Mouse (Mus musculus) activated CD4-positive, CD25-positive, alpha-beta regulatory T cell, adult 4 months (primary cell): ENCODE results near the gene Slc9a9. TPM values are rescaled to one million over a fixed set of nuclear protein-coding genes. Genes with fewer than 3 reads are reported as not detected.

ENCODE experiments used
- ATAC-seq: one replicate; pipeline ENCODE4 v1.8.0; 2017
- polyA plus RNA-seq, 2 experiments: library from polyadenylated mRNA; unstranded; fragments of 100-300 nt; shearing (Covaris generic); gene quantifications; one replicate each; pipeline ENCODE4 v1.2.1; 2017

Gene Slc9a9
- polyA plus RNA-seq, 2 experiments from 2014 or later: 36.7 to 43.0 TPM

DNA sequence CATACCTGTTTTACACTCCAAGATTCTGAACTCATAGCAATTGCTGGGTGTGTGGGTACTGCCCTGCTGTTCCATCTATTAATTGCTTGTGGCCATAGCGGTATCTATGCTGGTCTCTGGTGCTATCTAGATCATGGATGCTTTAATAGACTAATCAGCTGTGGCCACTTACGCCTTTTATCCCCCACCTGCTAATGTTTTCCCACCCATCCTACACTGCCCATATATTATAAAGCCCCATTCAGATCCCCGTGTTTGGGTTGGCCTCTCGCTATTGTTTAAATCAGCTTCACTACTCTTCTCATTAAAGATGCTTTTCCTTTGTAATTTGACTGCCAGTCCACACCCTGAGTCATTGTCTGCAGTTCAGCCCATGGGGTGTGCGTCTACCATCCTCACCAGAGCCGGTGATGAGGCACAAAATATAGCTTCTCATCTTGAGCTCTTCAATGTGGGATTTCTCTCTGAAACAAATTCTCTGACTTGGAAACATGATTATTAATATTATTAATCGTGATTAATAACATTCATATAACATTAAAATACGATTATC is 168.8 kb downstream of the Slc9a9 start:
- ATAC-seq: no peak

- no peak for ATAC-seq
These were observed 169.5 kb downstream of the Slc9a9 start for GRCm38 (mm10) chr9:94839204-94839603.

DNA sequence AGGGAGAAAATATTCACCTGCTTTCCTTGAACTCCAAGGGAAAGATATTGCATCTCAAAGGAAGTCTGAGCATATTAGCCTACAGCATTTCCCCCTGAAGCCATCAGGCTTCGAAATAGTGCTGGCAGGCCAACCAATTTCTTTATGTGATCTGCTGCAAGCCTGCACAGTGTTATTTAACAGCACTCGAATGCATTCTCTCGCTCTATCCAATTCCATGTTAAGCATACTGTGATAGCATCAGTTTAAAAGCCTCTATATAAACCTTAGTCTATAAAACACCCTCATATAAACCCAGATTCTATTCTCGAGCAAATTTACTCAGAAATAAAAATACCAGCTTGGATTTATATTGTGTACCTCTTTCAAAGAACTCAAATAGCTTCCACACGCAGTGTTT is 170.7 kb downstream of the Slc9a9 start:
- ATAC-seq: no peak

DNA sequence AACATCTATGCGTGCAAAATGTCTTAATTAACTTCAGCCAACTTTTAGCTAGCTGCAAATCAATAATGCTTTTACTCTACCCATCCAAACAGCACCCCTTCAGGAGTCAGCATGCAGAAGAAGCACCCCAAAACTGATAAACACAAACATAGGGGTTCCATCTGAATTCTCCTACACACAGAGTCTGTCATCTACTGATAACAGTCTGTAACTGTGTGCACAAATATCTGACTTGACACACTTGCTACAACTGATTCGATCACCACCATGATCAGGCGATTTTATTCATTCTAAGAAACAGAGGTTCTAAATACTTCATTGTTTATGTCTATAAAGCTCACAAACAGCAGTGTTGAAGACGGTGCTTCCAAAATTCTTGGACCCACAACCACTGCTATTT is 171.3 kb downstream of the Slc9a9 start:
- ATAC-seq: no peak

DNA sequence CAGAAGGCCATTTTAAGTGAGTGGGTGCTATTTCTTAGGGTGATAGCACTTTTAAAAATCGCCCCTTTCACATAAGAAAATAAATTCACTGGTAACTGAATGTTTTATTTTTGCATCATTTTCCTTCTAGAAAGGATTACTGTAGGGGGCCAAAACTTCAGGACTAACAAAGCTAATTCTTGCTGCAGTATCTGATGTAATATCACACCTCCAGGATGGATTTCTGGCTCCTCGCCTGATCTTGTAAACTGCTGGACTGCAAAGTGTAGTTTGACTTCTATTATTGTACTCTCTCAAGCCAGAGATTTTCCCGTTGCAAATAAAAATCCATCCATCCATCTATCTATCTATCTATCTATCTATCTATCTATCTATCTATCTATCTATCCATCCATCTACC is 174.5 kb downstream of the Slc9a9 start:
- no peak for ATAC-seq

- ATAC-seq: no peak
These were observed 177.9 kb downstream of the Slc9a9 start for GRCm38 (mm10) chr9:94847624-94848023.

DNA sequence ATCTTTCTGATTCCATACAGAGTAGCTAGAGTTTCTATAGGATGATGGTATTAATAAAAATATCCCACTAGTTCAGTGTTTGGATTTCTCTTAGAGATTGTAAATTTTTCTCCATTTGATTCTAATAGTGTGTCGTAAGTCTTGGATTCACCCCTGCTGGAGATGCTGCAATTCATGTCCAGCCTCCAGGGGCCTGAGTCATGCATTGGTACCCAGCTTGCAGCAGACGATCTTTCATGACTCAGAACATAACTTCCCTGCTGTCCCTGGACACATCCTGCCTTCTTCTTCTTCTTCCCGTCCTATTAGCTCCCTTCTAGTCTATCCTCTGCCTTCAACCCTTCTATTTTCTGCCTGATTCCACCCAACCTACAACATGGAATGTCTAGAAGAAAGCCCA is 181.8 kb downstream of the Slc9a9 start:
- no peak for ATAC-seq

DNA sequence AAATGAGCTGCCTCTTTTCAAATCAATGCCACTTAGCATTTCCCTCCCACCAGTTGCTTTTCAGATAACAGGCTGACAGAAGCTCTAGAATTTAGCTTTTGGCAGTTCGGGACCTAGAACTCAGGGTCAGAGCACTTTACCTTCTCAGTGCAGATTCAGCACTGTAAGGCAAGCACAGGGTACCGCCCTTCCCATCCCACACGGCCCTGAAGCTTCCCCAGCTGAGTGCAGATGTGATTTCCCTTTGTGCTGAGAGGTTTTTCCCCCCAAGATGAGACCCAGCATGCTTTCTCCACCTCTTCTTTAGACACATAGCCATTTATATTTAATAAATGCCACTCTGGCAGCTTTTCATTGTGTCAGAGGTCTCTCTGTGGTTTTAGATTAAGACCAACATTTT is 186.4 kb downstream of the Slc9a9 start:
- ATAC-seq: no peak

GRCm38 (mm10) chr9:94868557-94868956 is 198.8 kb downstream of the Slc9a9 start:
- no peak for ATAC-seq

DNA sequence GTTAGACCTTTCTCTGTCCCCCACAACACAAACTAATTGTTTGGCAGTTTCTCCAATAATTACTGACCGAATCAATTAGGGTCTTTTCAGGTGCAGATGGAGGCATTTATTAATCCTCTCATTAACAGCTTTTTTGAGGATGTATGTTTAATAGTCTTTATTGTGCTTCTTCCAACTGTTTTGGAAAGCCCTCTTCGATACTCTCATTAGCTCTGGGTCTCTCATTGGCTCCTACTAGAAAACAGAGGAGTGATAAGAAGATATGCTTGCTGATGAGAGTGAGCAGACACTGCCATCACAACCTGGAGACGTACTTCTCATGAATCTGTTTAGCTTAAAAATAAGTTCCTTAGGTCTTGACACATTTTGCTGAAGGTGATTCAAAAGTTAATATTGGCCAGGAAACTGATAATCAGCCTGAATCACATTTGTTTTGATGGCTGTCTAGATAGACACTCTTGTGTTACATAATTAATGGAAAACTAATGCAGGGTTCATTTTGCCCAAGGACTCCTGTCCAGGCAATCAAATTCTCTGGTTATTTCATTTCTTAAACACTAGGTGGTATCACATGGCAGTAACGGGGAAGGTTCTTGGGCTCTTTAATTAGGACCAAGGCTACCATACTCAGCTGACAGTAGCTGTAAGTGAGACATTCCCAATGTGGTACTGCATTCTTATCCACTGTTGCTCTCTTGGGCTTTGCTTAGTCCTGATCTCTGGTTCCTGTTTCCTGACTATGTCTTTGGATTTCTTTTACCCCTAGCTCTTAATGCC is 199.5 kb downstream of the Slc9a9 start:
- no peak for ATAC-seq

- no peak for ATAC-seq
These were observed 212.8 kb downstream of the Slc9a9 start for GRCm38 (mm10) chr9:94882517-94882916.

DNA sequence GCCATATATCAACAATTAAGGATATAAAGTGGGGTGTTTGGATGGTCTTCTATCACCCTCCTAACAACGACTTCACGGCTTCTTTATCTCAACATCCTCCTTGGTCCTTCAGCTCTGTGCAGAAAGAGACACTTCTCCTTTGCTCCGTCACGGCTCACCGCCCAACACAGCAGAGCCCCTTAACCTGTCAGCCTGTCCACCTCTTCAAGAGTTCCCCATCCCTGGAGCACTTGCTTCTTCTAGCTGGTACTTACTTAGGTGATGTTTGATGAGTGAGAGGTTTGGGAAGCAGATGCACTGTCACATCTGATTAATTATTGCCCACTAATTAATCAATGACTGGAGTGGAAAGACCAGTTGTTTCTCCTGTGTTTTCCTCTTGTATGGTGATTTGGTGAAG is 213.7 kb downstream of the Slc9a9 start:
- ATAC-seq: no peak

DNA sequence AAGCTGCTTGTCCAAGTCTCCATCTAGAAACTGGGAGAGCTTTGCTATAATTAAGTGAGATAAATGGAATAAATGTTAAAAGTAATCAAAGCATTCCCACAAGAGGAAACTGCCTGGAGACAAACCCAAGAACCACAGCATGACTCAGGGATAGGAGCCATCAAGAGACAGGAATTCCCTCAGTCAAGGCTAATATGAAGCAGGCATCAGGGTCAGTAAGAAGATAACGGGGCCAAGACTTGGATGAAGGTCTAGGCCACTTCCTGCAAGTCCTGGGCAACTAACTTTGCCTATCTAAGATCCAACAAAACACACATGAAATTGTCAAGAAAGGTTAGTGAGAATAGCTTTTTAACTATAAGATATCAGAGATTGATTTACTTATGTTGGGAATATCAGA is 215.4 kb downstream of the Slc9a9 start:
- no peak for ATAC-seq

DNA sequence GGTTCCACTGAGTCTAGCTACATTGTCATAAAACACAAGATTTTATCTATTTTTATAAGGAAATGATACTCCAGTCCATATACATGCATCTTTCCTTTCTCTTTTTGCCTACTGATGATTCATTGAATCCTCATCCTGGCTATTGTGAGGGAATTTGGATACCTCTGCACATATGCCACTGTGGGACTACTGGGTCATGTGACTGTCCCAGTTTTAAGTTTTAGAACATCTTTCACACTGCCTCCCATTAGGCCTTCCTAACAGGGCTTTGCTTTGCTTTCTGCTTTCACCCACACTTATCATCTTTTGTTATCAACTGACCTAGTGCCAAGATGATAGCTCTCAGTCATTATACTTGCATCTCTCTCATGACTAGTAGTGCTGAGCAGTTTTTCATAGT is 219.9 kb downstream of the Slc9a9 start:
- ATAC-seq: no peak

GRCm38 (mm10) chr9:94895882-94896281 is 226.2 kb downstream of the Slc9a9 start:
- ATAC-seq: peak; percentile 32

DNA sequence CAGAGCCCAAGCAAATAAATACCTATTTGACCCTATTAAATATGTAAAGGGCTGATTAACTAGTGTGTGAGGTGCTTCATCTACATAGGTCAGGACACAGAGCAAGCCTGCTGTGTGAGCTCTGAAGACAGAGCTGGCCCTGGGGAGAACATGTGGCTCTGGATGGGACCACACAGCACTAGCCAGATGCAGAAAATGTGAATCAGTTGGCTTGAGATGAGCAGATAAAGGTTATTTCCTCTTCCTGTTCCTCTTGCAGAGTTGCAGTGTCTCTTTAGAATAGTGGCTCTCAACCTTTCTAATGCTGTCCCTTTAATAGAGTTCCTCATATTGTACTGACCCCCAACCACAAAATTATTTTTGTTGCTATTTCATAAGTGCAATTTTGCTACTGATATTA is 234.5 kb downstream of the Slc9a9 start:
- no peak for ATAC-seq

DNA sequence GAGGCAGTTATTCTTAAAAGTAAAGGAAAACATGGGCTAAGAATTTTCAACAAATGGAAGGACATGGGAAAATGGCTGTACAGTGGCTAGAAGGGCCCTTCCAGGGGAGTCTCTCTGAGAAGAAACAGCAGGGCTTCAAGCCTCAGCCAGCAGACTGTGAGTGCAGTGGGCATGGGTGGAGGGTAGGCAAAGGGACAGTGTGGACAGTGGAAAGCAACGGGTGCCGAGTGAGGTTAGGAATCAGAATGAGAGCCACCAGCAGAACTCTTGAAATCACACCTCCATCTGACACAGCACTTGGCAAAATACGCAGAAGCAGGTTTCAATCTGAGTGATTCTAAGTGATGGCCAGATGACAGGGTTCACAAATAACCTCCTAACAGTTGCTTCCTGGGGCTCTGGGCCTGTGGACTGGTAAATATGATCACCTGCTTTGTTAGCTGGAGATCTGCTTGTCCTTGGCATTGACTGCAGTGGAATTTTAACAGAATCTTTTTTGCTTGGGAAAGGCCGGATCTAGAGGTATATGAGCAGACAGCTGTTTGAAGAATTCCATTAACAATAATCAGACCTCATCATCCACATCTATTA is 237.4 kb downstream of the Slc9a9 start:
- ATAC-seq: no peak

DNA sequence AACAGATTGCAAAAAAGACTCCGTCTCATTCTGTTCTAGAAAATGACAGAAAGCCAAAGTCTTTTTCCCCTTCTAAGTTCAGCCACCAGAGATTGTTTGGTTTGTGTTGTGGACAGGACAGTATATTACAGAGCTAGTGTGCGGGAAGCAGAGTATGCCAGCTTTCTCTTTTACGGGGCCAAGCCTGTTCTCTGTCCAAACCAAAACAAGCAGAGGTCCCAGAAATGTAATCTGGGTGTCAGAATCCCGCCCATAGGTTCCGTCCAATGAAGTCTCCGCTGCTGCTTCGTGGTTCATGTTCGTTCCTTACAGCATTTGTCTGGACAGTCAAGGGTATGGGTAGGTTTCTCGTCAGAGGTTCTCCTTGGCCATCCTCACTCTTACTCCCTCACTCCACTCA is 242.4 kb downstream of the Slc9a9 start:
- ATAC-seq: no peak

DNA sequence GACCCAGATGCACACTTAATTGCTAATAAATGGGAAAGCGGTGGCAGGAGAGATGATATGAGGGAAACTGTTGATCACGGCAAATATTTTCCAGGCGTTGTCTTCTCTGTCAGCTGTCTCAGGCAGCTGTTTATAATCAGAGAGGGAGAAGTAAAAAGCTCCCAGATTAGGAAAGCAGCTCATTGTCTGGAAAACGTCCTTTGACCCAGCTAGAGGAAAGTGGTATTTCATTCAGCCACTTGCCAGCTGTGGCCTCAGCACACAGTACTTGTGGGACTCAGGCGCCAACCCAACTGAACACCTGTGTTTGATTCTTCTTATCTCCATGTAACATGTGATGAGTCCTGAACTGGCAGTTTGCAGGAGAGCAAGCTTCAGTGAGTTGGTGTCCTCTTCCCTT is 252.4 kb downstream of the Slc9a9 start:
- no peak for ATAC-seq

GRCm38 (mm10) chr9:94925845-94926244 is 256.1 kb downstream of the Slc9a9 start:
- ATAC-seq: no peak

DNA sequence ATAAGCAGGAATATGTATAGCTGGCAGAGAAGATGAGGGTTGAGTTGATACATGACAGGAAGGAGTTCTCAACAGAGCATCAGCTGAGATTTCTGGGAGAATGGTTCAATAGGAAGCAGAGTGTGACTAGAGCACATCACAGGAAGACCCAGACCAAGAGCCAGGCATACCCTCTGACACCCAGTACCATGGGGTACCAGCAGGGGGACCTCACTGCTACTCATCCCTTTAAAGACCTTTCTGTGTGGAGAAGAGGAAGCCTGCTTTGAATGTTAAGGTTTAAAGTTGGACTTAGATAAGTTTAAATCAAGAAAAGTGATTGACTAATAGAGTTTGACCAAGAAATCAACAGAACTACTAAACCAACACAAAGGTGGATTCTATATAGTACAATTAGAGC is 257.4 kb downstream of the Slc9a9 start:
- ATAC-seq: peak; percentile 71

DNA sequence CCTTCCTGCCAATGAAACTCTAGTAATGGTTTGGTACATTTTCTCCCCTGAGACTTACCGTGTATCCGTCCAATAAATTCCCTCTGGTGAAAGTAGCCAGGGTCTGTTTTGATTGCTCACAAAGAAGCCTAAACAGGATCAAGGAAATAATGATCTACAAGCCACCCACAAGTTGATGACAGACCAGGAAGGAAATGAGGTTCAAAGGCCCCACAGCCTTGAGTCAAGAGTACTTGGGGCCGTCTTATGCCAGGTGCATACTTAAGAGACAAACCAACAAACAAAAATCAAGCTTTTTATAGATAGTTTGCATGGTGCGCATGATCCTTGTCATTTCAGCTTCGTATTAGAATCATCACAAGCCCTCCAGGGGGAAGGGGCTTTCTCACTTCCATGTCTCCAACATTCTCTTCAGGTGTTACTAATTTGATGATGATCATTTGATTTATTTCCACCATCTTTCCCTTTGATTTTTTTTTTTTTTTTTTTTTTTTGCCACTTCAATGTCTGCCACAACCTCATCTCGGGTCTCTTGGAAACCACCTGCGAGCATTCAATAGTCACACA is 275.9 kb downstream of the Slc9a9 start:
- peak; percentile 84 for ATAC-seq

DNA sequence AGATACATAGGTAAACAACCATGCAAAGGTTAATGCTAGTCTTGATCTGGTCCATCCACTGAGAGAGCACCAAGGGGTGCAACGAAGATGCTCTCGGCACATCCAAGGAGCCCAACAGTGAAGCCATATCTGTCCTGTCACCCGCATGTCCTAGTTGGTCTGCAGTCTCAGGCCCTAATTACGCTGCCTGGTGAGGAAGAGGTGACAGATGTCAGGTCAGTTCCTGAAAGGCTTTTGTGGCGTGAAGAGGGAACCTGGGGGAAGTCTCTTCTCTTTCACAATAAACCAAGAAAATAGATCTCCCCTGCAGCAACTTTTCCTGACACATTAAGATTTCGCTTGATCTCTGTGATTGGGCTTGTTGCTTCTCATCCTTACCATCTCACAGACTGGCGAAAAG is 277.5 kb downstream of the Slc9a9 start:
- no peak for ATAC-seq

DNA sequence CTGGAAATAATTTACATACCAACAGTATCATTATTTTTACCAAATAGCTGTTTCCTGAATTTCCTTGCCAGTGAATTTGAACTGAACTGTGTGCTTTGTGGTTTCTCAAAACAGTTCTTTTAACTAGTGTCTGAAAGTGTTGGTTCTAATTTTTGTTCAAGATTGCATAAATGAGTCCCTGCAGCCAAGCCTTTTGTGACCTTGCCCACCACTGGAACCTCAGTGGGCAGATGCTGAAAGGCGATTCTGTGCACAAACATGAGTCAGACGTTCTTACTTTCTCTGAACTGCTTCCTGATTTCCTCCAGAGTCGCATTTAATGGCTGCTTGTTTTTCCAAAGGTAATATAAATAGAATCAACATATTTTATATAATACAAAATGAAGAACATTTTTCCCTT is 281.0 kb downstream of the Slc9a9 start:
- ATAC-seq: no peak
